Mouse (Mus musculus) lung, adult 2 months (tissue): ENCODE data around the gene Ing3.
A peak's percentile ranks its signal among the peaks of the same experiment; 100 is the strongest.

Experiments
- CTCF ChIP-seq: fragments of 200-500 bp; IDR thresholded peaks from 2 replicates; pipeline ENCODE4 v1.5.1; 2011; ENCODE audit warnings: mild to moderate bottlenecking, low read length, control low read depth; ENCODE audit not compliant: insufficient read depth
- POLR2A ChIP-seq: fragments of 200-500 bp; IDR thresholded peaks from 2 replicates; pipeline ENCODE4 v1.6.1; 2011; ENCODE audit warnings: low read depth, mild to moderate bottlenecking, control low read depth, low read length, borderline replicate concordance; ENCODE audit errors: extremely low read depth

DNA sequence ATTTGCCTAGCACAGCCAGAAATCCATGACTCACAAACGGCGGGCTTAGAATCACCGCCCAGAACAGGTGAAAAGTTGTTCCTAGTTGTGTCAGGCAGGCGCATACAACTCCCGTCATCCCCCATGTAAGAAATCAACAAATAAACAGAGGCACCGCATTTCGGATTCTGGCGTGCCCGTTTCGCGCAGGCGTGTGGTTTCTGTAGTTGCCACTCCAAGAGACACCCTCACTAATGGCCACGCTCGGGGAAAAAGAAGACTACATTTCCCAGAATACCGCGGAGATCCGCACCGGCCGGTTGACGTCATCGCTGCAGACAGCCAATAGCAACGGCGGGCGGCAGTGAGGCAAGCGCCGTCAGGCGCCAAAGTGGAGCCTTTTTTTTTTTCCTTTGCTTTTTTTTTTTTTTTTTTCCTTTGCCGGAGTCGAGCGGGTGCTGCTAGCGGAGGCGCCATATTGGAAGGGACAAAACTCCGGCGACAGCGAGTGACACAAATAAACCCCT, at the start of gene Ing3:
- peak; percentile 41; the same call in 1 of the 2 replicates for TF ChIP-seq POLR2A
- no peak for TF ChIP-seq CTCF
